Mouse (Mus musculus) MEL (cell line): ENCODE results near the gene Gm6803. TPM values are rescaled to one million over a fixed set of nuclear protein-coding genes. Genes with fewer than 3 reads are reported as not detected.
"Not testable (repeated sequence)": the region's sequence is repeated elsewhere in the genome, so short reads cannot be mapped to it uniquely, and the experiment has no call there.

ENCODE experiments used
- DNase-seq: peaks from one replicate; pipeline ENCODE4 v3.0.0; 2011; ENCODE audit warnings: low read depth, low spot score
- H3K27ac ChIP-seq: 2 replicates; pipeline ENCODE4 v1.5.1; 2012; ENCODE audit warnings: low read depth, mild to moderate bottlenecking, control low read depth, low read length, moderate library complexity; ENCODE audit not compliant: control insufficient read depth
- H3K27me3 ChIP-seq, 2 experiments: fragments of 150-350 bp in 1 of 2; sonication (generic) in 1 of 2; 2 replicates each; pipeline ENCODE4 v1.6.1; 2012; ENCODE audit warnings: low read length in 2 of 2, mild to moderate bottlenecking in 2 of 2, improper control_type of control experiment in 1 of 2, moderate library complexity in 1 of 2; ENCODE audit not compliant: insufficient read depth in 2 of 2, control insufficient read depth in 1 of 2
- H3K36me3 ChIP-seq, 2 experiments: 2 replicates each; pipeline ENCODE4 v1.6.1; 2012 to 2014; ENCODE audit warnings: low read length in 2 of 2, improper control_type of control experiment in 1 of 2, inconsistent platforms in 1 of 2, mild to moderate bottlenecking in 1 of 2; ENCODE audit not compliant: insufficient read depth in 2 of 2, control insufficient read depth in 1 of 2
- H3K4me1 ChIP-seq, 2 experiments: fragments of 150-350 bp in 1 of 2; sonication (generic) in 1 of 2; 2 replicates each; pipeline ENCODE4 v1.6.1; 2012; ENCODE audit warnings: low read length in 2 of 2, improper control_type of control experiment in 1 of 2, mild to moderate bottlenecking in 1 of 2; ENCODE audit not compliant: insufficient read depth in 2 of 2, control insufficient read depth in 1 of 2
- H3K4me3 ChIP-seq, 2 experiments: fragments of 150-350 bp in 1 of 2; sonication (generic) in 1 of 2; 2 replicates each; pipeline ENCODE4 v1.5.1; 2012; ENCODE audit warnings: low read depth in 2 of 2, low read length in 2 of 2, mild to moderate bottlenecking in 2 of 2, moderate library complexity in 2 of 2, control low read depth in 1 of 2, improper control_type of control experiment in 1 of 2; ENCODE audit not compliant: control insufficient read depth in 1 of 2, insufficient read depth in 1 of 2
- H3K79me2 ChIP-seq: 2 replicates; pipeline ENCODE4 v1.6.1; 2012; ENCODE audit warnings: mild to moderate bottlenecking, low read length, moderate library complexity; ENCODE audit not compliant: control insufficient read depth, poor library complexity, insufficient read depth
- H3K9ac ChIP-seq: 2 replicates; pipeline ENCODE4 v1.6.1; 2012; ENCODE audit warnings: low read depth, mild to moderate bottlenecking, control low read depth, low read length, moderate library complexity; ENCODE audit not compliant: control insufficient read depth, poor library complexity, severe bottlenecking
- H3K9me3 ChIP-seq: fragments of 150-350 bp; sonication (generic); replicated peaks from 2 replicates; pipeline ENCODE4 v1.6.1; 2012; ENCODE audit warnings: mild to moderate bottlenecking, low read length, improper control_type of control experiment, moderate library complexity; ENCODE audit not compliant: insufficient read depth
- EP300 ChIP-seq, 2 experiments: IDR thresholded peaks; 2 replicates each; pipeline ENCODE4 v1.6.1; 2011; ENCODE audit warnings: improper control_type of control experiment in 2 of 2, low read length in 2 of 2, low read depth in 1 of 2, mild to moderate bottlenecking in 1 of 2
- ETS1 ChIP-seq: IDR thresholded peaks from 2 replicates; pipeline ENCODE4 v1.6.1; 2012; ENCODE audit warnings: low read depth, mild to moderate bottlenecking, inconsistent platforms, low read length, improper control_type of control experiment, moderate library complexity
- GATA1 ChIP-seq: IDR thresholded peaks from 2 replicates; pipeline ENCODE4 v1.6.1; 2011; ENCODE audit warnings: low read depth, low read length, improper control_type of control experiment
- TAL1 ChIP-seq: IDR thresholded peaks from 2 replicates; pipeline ENCODE4 v1.6.1; 2012; ENCODE audit warnings: mild to moderate bottlenecking, inconsistent platforms, low read length, moderate library complexity, mixed read lengths
- polyA plus RNA-seq, 2 experiments: library from polyadenylated mRNA; stranded (reverse) in 1 of 2; unstranded in 1 of 2; fragments of >175 nt in 1 of 2; fragments of >200 nt in 1 of 2; gene quantifications; 2 replicates each; pipeline versions ENCODE4 v1.2.1 to v1.2.4; 2012; ENCODE audit warnings: low replicate concordance in 2 of 2, low read depth in 1 of 2; ENCODE audit not compliant: insufficient read length in 2 of 2, insufficient read depth in 1 of 2, missing spikeins in 1 of 2
- total RNA-seq: library from RNA; depleted of rRNA; stranded (reverse); fragments of 300-350 nt; gene quantifications from 2 replicates; pipeline ENCODE4 v1.2.3, GENCODE M21; 2012; rRNA removed

The Gm6803 gene
- total RNA-seq (not detected in 2 replicates), polyA plus RNA-seq (under 1 TPM in 1 of 2 experiments, not detected in 1; 0.19 TPM)

- H3K27ac ChIP-seq, DNase-seq, H3K36me3 ChIP-seq, H3K9ac ChIP-seq, H3K79me2 ChIP-seq, H3K9me3 ChIP-seq, H3K27me3 ChIP-seq, H3K4me1 ChIP-seq, H3K4me3 ChIP-seq: not testable (repeated sequence)
These were observed at the start of gene Gm6803 for GRCm38 (mm10) chr12:88018671-88019070. Gene Gm6803, minus strand, starts transcription at chr12:88018771.

GRCm38 (mm10) chr12:88045226-88045625 is 26.7 kb upstream of the Gm6803 start:
- not testable (repeated sequence) for H3K9me3 ChIP-seq, H3K27ac ChIP-seq, H3K4me1 ChIP-seq, DNase-seq, H3K79me2 ChIP-seq, H3K36me3 ChIP-seq, H3K9ac ChIP-seq, H3K4me3 ChIP-seq, H3K27me3 ChIP-seq

GRCm38 (mm10) chr12:88039703-88040102 is 21.1 kb upstream of the Gm6803 start:
- not testable (repeated sequence) for H3K9me3 ChIP-seq, H3K4me3 ChIP-seq, H3K79me2 ChIP-seq, H3K9ac ChIP-seq, H3K27me3 ChIP-seq
- peak overlapping the region; percentile 77 for H3K27ac ChIP-seq
- peaks cover 0 to 14% of the 10 kb centered on the region in 2 experiments; a peak in 2 of 4 replicates for H3K36me3 ChIP-seq
- DNase-seq = peak; percentile 62
- H3K4me1 ChIP-seq = peaks cover 0 to 16% of the 10 kb centered on the region in 2 experiments; a peak in 2 of 4 replicates
- 0 out of 2 replicates have a peak, but pooled peaks have one; percentile 40 for TF ChIP-seq ETS1
- TF ChIP-seq EP300 (IDR thresholded peaks at IDR 0.05; ENCODE audit: low read depth in 1 of 2, low read length in 2 of 2) = peak; percentile 47 to 48; a peak in 3 of 4 replicates
- peak; percentile 64 for TF ChIP-seq TAL1
- peak; percentile 10; the same call in 1 of the 2 replicates for TF ChIP-seq GATA1

- DNase-seq, H3K27me3 ChIP-seq, H3K27ac ChIP-seq, H3K9ac ChIP-seq, H3K79me2 ChIP-seq, H3K9me3 ChIP-seq, H3K4me3 ChIP-seq: not testable (repeated sequence)
- H3K36me3 ChIP-seq = peaks cover 0 to 14% of the 10 kb centered on the region in 2 experiments; a peak in 2 of 4 replicates
- peaks cover 0 to 16% of the 10 kb centered on the region in 2 experiments; a peak in 2 of 4 replicates for H3K4me1 ChIP-seq
These were observed 20.5 kb upstream of the Gm6803 start for GRCm38 (mm10) chr12:88039062-88039461.
